Mouse (Mus musculus) urinary bladder, adult 18-20 months (tissue): Measurements from ENCODE around the gene Anapc4.

Source experiments
- DNase-seq, 2 experiments: peaks; one replicate each; pipeline ENCODE4 v3.0.0; 2022; ENCODE audit warnings: low spot score in 2 of 2, mixed read lengths in 2 of 2

The Anapc4 gene

GRCm38 (mm10) chr5:52868918-52869703 is 35.3 kb downstream of the Anapc4 start:
- DNase-seq: no peak

DNA sequence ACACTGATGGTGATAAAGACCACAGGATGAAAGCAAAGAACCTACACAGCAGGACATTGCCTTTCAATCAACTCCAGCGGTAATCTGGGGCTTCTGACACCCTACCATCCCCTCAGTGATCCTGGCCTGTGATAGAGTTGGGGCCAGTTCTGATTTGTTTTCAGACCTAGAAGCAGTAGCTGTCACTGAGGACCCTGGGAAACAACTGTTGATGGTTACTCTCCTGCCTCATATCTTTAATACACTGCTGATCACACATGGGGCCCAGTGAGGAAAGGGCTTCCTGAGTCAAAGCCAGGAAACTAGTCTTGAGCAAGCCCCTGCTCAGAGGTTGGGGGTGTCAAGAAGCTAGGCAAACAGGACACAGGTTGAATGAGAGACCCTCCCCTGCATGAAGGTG is 37.6 kb downstream of the Anapc4 start:
- no peak for DNase-seq

GRCm38 (mm10) chr5:52871986-52872385 is 38.2 kb downstream of the Anapc4 start:
- no peak for DNase-seq

- peak in 1 of 2 experiments; percentile 16 for DNase-seq
Measured at GRCm38 (mm10) chr5:52878847-52879246, 45.0 kb downstream of the Anapc4 start.

GRCm38 (mm10) chr5:52879926-52880325 is 46.1 kb downstream of the Anapc4 start:
- no peak for DNase-seq

- DNase-seq: no peak
Measured at GRCm38 (mm10) chr5:52882446-52882845, 48.6 kb downstream of the Anapc4 start.

DNA sequence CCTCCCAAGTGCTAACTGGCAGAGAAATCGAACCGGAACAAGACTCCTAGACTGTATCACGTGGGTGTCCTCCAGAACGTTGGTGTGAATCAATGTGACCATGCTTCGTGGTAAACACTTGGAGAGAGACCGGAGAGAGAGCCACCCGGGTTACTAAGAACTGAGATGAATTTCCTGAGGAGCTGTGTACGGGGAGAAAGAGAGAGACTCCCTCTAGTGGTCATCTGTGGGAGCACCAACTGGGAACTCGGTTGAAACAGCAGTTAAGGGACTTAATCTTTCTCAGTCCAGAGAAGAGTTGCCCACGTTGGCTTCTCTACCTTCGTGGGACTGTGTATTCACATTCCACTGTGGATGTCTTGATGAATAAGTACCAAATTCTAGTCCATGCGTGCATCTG is 53.3 kb downstream of the Anapc4 start:
- peak in 1 of 2 experiments; percentile 30 for DNase-seq

DNA sequence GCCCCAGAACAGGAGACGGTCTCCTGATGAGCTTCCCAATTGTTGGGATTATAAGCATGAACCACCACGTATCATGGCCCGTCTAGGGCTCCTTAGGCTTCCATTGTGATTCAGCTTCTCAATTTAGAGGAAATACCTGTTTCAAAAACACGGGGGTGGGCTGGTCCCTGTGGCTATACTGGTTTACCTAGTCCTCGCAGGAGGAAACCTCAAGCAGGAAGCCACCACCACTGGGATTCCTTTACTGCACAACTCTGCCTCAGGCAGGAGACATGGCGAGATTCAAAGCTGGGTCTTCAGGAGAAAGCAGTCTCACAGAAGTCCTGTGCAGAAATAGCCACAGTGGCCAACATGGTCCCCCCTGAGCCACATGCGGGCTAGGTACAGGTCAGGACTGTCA is 56.1 kb downstream of the Anapc4 start:
- no peak for DNase-seq

DNA sequence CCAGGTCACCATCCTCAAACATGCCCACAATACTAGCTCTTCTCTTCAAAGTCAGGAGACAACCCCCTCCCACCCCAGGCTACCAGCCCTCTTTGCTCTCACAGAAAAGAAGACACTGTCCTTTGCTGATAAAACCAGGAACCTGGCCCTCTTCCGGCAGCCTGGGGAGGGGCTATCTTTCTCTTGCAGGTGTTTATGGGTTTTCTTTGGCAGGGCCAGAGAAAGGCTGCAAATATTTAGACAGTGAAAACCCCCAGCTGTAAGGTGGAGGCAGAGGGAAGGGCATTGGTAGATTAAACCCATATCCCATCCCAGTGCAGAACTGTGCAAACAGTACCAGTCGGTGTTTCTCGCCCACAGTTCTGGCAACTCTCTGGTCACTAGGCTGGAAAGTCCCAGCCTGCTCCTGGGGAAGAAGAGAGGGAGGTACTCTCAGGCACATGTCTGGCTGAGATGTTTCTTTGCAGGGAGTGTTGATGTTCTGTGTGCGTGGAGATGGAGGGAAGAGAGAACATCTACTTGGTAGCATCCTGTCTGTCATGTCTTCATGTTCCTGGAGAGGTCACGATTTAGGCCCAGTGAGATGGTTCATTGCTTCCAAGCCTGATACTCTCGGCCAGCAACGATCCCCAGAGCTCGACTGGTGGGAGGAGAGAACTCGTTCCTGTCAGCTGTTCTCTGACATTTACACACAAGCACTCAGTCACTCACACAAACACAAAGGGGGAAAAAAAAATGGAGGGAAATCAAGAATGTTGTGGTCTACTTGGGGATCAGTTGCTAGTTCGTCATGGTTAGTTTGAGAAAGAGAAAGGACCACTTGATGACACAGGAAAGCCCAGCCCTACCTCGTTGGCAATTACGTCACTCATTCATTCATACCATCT is 58.4 kb downstream of the Anapc4 start:
- DNase-seq: no peak

DNA sequence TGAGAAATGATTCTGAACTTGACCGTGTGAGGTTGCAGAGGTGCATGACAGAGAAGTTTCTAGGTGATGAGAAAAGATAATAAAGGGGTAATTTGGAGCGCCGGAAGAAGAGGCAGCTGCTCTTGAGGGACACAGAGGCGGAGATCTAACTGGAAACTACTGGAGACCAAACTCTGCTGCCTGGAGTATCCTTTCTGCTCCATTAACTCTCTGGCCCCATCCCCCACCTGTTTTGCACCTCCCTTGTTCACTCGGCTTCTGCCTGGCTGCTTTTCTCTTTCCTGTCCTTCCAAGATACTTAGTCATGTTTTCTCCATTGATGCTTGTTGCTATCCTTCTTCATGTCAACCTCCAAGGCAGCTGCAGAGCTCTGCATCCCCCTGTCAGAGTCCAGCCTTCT is 60.1 kb downstream of the Anapc4 start:
- no peak for DNase-seq

- no peak for DNase-seq
Measured at GRCm38 (mm10) chr5:52904246-52904645, 70.4 kb downstream of the Anapc4 start.

DNA sequence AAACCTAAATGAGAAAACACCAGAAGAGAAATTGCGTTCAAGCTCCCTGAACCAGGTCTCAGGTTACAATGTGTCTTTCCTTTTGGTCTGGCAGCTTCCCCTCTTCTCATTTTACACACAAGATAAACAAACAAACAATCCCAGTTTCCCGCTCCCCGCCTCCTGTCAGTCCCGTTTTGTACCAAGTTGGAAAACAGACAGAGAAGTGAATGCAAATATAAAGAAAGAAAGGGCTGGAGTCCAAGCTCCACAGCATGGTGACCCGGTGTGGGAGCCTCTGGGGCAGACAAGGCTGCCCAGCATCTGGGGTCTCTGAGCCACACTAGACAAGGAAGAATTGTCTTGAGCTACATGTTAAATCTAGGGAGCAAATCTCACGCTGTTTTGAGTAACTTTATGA is 70.9 kb downstream of the Anapc4 start:
- no peak for DNase-seq

DNA sequence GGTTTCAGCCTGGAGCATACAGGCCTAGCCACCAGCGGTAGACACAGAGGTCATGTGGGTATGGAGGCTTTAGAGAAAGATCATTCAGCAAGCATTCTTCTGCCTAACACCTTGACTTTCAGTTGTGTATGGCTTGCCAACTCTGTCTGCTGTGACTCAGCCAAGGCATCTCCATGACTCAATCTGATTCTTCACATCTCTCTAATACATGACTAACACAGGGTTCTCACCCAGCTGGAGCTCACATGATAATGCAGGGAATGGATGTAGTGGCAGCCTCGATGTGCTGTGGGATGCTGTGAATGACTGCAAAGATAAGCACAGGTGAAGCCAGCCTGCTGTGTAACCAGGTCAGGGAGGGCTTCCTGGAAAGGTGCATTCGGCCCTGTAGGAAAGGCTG is 74.4 kb downstream of the Anapc4 start:
- DNase-seq: no peak

DNA sequence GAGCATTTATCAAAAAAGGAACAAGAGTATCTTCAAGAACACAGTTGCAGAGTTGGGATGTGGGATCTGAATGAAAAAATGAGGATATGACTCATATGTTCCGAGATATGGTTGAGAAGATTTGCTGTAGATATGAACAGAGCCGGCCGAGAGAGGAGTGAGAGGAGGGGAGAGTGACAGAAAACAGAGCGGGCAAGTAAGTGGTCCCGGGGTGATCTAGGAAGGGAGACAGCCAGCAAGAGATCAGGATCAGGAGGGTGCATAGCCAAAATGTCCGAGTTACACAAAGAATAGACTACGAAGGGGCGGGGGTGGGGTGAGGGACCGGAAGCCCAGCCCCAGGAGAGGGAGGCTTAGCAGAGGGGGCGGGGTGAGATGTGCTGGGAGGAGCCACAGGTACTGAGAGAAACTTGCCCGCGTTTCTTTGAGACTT is 76.4 kb downstream of the Anapc4 start:
- peak; percentile 35 to 49 for DNase-seq

DNA sequence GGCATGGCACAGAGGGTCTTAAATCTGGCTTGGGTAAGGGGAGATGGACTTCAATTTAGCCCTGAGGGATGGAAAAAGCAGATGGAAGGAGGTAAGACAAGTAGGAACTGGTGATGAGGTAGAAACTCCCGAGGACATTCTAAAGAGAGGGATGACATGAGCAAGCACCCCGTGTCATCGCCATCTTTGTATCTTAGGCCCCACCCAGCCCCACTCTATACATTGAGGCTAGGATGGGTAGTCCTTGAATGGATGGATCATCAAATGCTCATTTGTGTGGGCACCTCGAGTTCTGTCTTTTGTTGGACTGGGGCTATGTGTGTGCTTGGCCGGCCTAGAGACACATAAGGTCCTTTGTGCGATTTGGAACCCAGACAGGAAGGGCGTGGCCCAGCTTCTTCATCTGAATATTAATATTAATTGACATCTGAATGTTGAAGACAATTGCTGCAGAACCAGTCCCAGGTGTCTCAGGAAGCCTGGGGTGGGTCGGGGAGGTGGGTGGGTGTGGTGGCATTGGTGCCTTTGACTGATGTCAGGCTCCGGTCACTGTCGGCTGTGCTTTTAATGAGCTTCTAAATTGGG is 77.6 kb downstream of the Anapc4 start:
- no peak for DNase-seq

DNA sequence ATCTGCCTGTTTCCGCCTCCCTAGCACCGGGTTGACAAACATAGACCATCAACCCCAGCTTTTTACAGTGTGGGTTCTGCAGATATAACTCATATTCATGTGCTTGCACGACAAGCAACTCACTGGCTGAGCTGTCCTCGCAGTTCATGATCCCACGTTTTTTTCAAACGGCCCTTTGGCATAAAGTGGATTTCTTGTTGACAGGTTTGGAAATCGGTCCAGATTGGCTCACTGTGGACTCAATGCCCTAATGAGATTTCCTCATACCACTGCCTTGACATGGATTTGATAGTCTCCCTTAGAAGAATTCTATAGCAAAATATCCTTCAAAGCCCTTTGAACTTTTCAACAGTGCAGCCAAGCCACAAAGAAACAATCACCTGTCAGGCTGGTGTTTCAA is 79.9 kb downstream of the Anapc4 start:
- DNase-seq: no peak

DNA sequence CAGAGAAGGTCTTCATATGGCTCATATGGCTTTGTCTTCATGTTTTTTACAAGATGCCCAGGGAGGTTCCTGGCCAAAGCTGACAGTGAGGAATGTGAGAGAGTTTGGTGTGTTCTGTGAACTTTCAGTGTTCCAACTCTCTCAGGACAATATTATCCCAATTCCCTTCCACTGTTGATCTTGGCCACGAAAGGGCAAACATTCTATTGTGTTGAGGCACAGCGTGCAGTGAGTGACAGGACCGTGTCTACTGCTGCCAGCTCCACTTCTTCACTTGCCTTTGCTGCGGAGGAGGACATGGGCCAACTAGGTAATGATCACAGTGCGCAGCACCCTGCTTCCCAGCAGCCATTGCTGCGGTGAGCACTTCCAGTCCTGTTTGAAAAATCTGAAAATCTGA is 82.4 kb downstream of the Anapc4 start:
- DNase-seq: no peak
